Mouse (Mus musculus): ENCODE results near the gene Med9. TPM values are rescaled to one million over a fixed set of nuclear protein-coding genes. Genes with fewer than 3 reads are reported as not detected.

The Med9 gene
- polyA plus RNA-seq, 1 experiment from 2014 or later, result 45.0 TPM

DNA sequence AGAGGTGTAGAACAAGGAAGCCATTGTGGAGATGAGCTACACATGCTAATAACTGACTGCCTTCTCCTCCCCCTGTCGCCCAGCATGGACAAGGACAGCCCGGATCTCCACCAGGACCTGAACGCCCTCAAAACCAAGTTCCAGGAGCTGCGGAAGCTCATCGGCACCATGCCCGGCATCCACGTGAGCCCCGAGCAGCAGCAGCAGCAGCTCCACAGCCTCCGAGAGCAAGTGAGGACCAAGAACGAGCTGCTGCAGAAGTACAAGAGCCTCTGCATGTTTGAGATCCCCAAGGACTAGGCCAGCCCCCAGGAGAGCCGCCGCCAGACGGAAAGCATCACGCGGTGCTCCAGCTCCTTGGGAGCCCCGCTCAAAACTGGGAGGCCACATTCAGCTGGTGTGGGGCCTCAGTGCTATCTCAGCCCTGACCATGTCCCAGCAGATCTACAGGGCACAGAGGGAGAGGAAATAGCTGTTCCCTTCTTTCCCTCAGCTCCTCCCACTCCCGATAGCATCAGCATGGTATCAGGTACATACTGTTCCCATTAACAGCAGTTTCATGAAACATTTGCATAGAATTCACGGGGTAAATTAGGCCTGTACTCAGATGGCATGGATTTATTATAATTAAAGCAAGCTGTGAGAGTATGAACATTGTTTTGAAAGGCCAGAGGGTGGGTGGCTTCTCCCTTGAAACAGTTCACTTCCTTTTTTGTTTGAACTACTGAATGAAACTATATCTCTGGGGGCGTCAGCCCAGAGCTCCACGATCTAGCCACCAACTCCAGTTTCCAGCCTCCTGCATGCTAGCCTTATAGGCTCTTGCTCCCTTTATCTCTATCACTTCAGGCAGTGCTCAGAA lies 12.7 kb downstream of the Med9 start:
- no peak overlapping the region for H3K27ac ChIP-seq (ENCODE audit: low read depth, low read length)
- peaks cover 13% of the 10 kb centered on the region for H3K4me1 ChIP-seq (ENCODE audit: control insufficient read depth, insufficient read depth, low read length)
- H3K9me3 ChIP-seq (ENCODE audit: control insufficient read depth, low read length), result no peaks in the 10 kb centered on the region
- H3K4me3 ChIP-seq (ENCODE audit: low read depth, low read length), result no peak overlapping the region
- WGBS, result 93% methylated on average over 20 of the region's 20 CpGs
- peaks cover 16% of the 10 kb centered on the region for H3K27me3 ChIP-seq (ENCODE audit: control insufficient read depth, insufficient read depth, low read length)
- no peaks in the 10 kb centered on the region for H3K36me3 ChIP-seq (ENCODE audit: control insufficient read depth, insufficient read depth, low read length)
- H3K9ac ChIP-seq (ENCODE audit: low read length), result no peak overlapping the region
- no peak for ATAC-seq (ENCODE audit: insufficient read depth, low FRiP score, low TSS enrichment)
- no peak for DNase-seq (ENCODE audit: low spot score)
- H3K4me2 ChIP-seq (ENCODE audit: low read depth), result no peak overlapping the region

DNA sequence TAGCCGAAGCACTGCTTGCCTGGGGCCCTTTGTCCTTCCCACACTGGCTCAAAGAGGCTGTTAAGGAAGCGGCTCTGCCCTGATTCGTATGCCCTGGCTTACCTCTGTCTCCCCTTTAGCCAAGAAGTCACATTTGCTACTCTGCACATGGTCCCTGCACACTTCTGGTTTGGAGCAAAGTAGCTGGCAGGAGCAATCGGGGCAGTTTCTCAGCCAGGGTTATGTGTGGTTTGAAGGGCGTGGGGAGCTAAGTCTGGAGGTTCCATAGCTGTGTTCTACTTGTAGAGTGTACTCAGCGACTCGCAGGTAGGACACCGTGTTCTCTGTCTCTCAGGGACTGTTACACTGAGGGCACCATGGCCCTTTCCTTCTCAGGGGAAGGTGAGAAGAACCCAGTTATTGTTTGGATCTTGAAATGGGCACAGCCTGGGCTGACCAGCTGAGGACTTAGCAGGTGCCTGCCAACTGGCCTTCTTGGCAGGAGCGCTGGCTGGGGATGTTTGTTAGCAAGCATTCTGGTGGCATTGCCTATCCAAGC lies 13.4 kb downstream of the Med9 start:
- 91% methylated on average over 9 of the region's 9 CpGs for WGBS
- peaks cover 13% of the 10 kb centered on the region for H3K4me1 ChIP-seq (ENCODE audit: control insufficient read depth, insufficient read depth, low read length)
- H3K9me3 ChIP-seq (ENCODE audit: control insufficient read depth, low read length), result no peaks in the 10 kb centered on the region
- ATAC-seq (ENCODE audit: insufficient read depth, low FRiP score, low TSS enrichment) (no peak), DNase-seq (ENCODE audit: low spot score) (no peak)
- H3K27me3 ChIP-seq (ENCODE audit: control insufficient read depth, insufficient read depth, low read length), result peaks cover 16% of the 10 kb centered on the region
- H3K9ac ChIP-seq (ENCODE audit: low read length), result no peak overlapping the region
- H3K36me3 ChIP-seq (ENCODE audit: control insufficient read depth, insufficient read depth, low read length), result no peaks in the 10 kb centered on the region
- no peak overlapping the region for H3K4me3 ChIP-seq (ENCODE audit: low read depth, low read length)
- no peak overlapping the region for H3K27ac ChIP-seq (ENCODE audit: low read depth, low read length)
- H3K4me2 ChIP-seq (ENCODE audit: low read depth), result no peak overlapping the region

GRCm38 (mm10) chr11:59962590-59962989 lies 14.6 kb downstream of the Med9 start:
- H3K4me1 ChIP-seq (ENCODE audit: control insufficient read depth, insufficient read depth, low read length), result peaks cover 13% of the 10 kb centered on the region
- DNase-seq (ENCODE audit: low spot score), result no peak
- H3K36me3 ChIP-seq (ENCODE audit: control insufficient read depth, insufficient read depth, low read length), result no peaks in the 10 kb centered on the region
- H3K27ac ChIP-seq (ENCODE audit: low read depth, low read length), result no peak overlapping the region
- no peaks in the 10 kb centered on the region for H3K9me3 ChIP-seq (ENCODE audit: control insufficient read depth, low read length)
- H3K27me3 ChIP-seq (ENCODE audit: control insufficient read depth, insufficient read depth, low read length), result peaks cover 16% of the 10 kb centered on the region
- 74% methylated on average over 3 of the region's 3 CpGs for WGBS
- H3K4me3 ChIP-seq (ENCODE audit: low read depth, low read length), result no peak overlapping the region
- no peak overlapping the region for H3K4me2 ChIP-seq (ENCODE audit: low read depth)
- no peak for ATAC-seq (ENCODE audit: insufficient read depth, low FRiP score, low TSS enrichment)
- no peak overlapping the region for H3K9ac ChIP-seq (ENCODE audit: low read length)

DNA sequence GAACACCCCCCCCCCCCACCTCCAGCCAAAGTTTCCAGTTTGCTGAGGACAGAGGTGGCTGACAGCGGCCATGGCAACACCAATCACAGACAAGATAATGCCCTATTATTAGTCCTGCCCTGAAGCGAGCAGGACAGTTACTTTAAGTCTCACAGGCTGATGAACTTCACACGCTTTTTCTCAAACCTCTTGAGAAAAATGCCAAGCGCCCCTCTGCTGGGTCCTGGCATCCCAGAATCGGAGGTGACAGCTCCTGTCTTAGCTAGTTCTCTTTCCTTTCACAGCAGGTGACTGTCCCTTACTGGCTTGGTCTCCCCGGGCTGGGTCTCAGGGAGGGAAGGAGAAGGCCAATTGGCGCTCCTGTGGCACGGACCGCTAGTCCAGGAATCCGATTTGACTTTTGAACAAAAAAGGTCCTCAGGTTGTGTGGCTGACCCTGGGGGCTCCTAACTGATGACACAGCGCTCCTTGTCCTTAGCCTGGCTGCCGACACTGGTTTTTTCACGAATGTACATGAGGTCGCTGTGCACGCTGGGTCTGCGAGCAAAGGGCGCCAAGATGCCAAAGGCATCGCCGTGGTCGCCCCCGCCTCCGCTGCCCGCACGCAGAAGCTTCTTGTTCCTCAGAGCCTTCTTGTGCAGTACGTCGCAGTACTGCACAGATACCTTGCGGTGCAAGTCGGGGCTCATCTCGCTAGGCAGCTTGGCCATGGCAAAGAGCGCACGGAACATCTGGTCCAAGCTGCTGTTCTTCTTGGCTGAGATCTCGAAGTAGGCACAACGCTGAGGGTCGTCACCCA lies 15.6 kb downstream of the Med9 start:
- no peak overlapping the region for H3K27ac ChIP-seq (ENCODE audit: low read depth, low read length)
- peaks cover 13% of the 10 kb centered on the region for H3K4me1 ChIP-seq (ENCODE audit: control insufficient read depth, insufficient read depth, low read length)
- peak overlapping the region; percentile 22; the same call in 1 of the 2 replicates for H3K9ac ChIP-seq (ENCODE audit: low read length)
- ATAC-seq (ENCODE audit: insufficient read depth, low FRiP score, low TSS enrichment), result no peak
- H3K4me2 ChIP-seq (ENCODE audit: low read depth), result peak overlapping the region; percentile 82
- 7% methylated on average over 34 of the region's 34 CpGs for WGBS
- DNase-seq (ENCODE audit: low spot score), result no peak
- no peaks in the 10 kb centered on the region for H3K36me3 ChIP-seq (ENCODE audit: control insufficient read depth, insufficient read depth, low read length)
- peak overlapping the region; percentile 35 for H3K4me3 ChIP-seq (ENCODE audit: low read depth, low read length)
- no peaks in the 10 kb centered on the region for H3K9me3 ChIP-seq (ENCODE audit: control insufficient read depth, low read length)
- H3K27me3 ChIP-seq (ENCODE audit: control insufficient read depth, insufficient read depth, low read length), result peaks cover 16% of the 10 kb centered on the region

GRCm38 (mm10) chr11:59964163-59964758 lies 16.3 kb downstream of the Med9 start:
- H3K9me3 ChIP-seq (ENCODE audit: control insufficient read depth, low read length), result no peaks in the 10 kb centered on the region
- H3K4me2 ChIP-seq (ENCODE audit: low read depth), result peak overlapping the region; percentile 82
- no peaks in the 10 kb centered on the region for H3K36me3 ChIP-seq (ENCODE audit: control insufficient read depth, insufficient read depth, low read length)
- H3K27me3 ChIP-seq (ENCODE audit: control insufficient read depth, insufficient read depth, low read length), result peaks cover 16% of the 10 kb centered on the region
- H3K27ac ChIP-seq (ENCODE audit: low read depth, low read length), result no peak overlapping the region
- DNase-seq (ENCODE audit: low spot score) (peak; percentile 46), ATAC-seq (ENCODE audit: insufficient read depth, low FRiP score, low TSS enrichment) (no peak)
- H3K4me3 ChIP-seq (ENCODE audit: low read depth, low read length), result peak overlapping the region; percentile 35
- peak overlapping the region; percentile 22 for H3K9ac ChIP-seq (ENCODE audit: low read length)
- 2% methylated on average over 33 of the region's 33 CpGs for WGBS
- peaks cover 13% of the 10 kb centered on the region for H3K4me1 ChIP-seq (ENCODE audit: control insufficient read depth, insufficient read depth, low read length)

- under 1% methylated on average over 28 of the region's 28 CpGs for WGBS
- Histone ChIP-seq H3K27me3 (ENCODE audit: control insufficient read depth, insufficient read depth, low read length) (peaks cover 16% of the 10 kb centered on the region), H3K27ac (ENCODE audit: low read depth, low read length) (no peak within 1 kb of the TSS), H3K36me3 (ENCODE audit: control insufficient read depth, insufficient read depth, low read length) (no peaks in the 10 kb centered on the region), H3K4me2 (ENCODE audit: low read depth) (peak within 1 kb of the TSS; percentile 82), H3K9ac (ENCODE audit: low read length) (peak within 1 kb of the TSS; percentile 22), H3K4me1 (ENCODE audit: control insufficient read depth, insufficient read depth, low read length) (peaks cover 13% of the 10 kb centered on the region), H3K9me3 (ENCODE audit: control insufficient read depth, low read length) (no peaks in the 10 kb centered on the region), H3K4me3 (ENCODE audit: low read depth, low read length) (peak within 1 kb of the TSS; percentile 35)
- no peak for ATAC-seq (ENCODE audit: insufficient read depth, low FRiP score, low TSS enrichment)
- DNase-seq (ENCODE audit: low spot score), result peak; percentile 65
These were observed 16.8 kb downstream of the Med9 start, which contains the start of gene Rasd1 for GRCm38 (mm10) chr11:59964818-59965217. Gene Rasd1 (minus strand): TSS chr11:59964944.

- peaks cover 16% of the 10 kb centered on the region for H3K27me3 ChIP-seq (ENCODE audit: control insufficient read depth, insufficient read depth, low read length)
- WGBS, result 22% methylated on average over 25 of the region's 25 CpGs
- no peaks in the 10 kb centered on the region for H3K36me3 ChIP-seq (ENCODE audit: control insufficient read depth, insufficient read depth, low read length)
- ATAC-seq (ENCODE audit: insufficient read depth, low FRiP score, low TSS enrichment) (no peak), DNase-seq (ENCODE audit: low spot score) (peak; percentile 89)
- H3K4me3 ChIP-seq (ENCODE audit: low read depth, low read length), result peak overlapping the region; percentile 35
- H3K4me1 ChIP-seq (ENCODE audit: control insufficient read depth, insufficient read depth, low read length), result peaks cover 13% of the 10 kb centered on the region
- no peak overlapping the region for H3K27ac ChIP-seq (ENCODE audit: low read depth, low read length)
- H3K9me3 ChIP-seq (ENCODE audit: control insufficient read depth, low read length), result no peaks in the 10 kb centered on the region
- H3K9ac ChIP-seq (ENCODE audit: low read length), result peak overlapping the region; percentile 12
- H3K4me2 ChIP-seq (ENCODE audit: low read depth), result peak overlapping the region; percentile 82
These were observed 17.5 kb downstream of the Med9 start for GRCm38 (mm10) chr11:59965227-59966101.

DNA sequence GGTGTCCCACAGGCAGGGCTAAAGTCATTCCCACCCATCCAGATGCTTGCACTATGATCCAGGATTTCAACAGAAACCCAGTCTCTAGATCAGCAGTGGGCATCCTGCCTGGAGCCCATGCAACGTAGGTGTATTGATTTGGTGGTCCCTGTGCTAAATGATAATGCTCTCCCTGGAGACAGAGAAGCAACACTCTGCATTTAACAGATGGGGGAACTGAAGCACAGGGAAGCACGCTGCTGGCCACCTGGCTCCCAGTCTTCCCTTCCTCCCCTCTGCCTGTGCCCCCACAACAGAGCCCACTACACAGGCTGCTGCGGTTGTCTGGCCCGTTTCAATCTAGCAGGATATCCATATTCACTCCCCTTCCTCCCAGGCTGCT lies 18.1 kb downstream of the Med9 start:
- H3K27ac ChIP-seq (ENCODE audit: low read depth, low read length), result no peak overlapping the region
- H3K27me3 ChIP-seq (ENCODE audit: control insufficient read depth, insufficient read depth, low read length), result peaks cover 16% of the 10 kb centered on the region
- no peak for DNase-seq (ENCODE audit: low spot score)
- H3K9me3 ChIP-seq (ENCODE audit: control insufficient read depth, low read length), result no peaks in the 10 kb centered on the region
- WGBS, result 75% methylated on average over 4 of the region's 4 CpGs
- H3K36me3 ChIP-seq (ENCODE audit: control insufficient read depth, insufficient read depth, low read length), result no peaks in the 10 kb centered on the region
- H3K4me2 ChIP-seq (ENCODE audit: low read depth), result no peak overlapping the region
- peaks cover 13% of the 10 kb centered on the region for H3K4me1 ChIP-seq (ENCODE audit: control insufficient read depth, insufficient read depth, low read length)
- no peak overlapping the region for H3K4me3 ChIP-seq (ENCODE audit: low read depth, low read length)
- no peak for ATAC-seq (ENCODE audit: insufficient read depth, low FRiP score, low TSS enrichment)
- H3K9ac ChIP-seq (ENCODE audit: low read length), result no peak overlapping the region

Measured in neural tube, embryonic 11.5 days (tissue).